Mouse (Mus musculus) stomach, postnatal 0 days (tissue): ENCODE data around the gene Gm28308. TPM values are rescaled to one million over a fixed set of nuclear protein-coding genes. Genes with fewer than 3 reads are reported as not detected.

ENCODE experiments used
- ATAC-seq: fragments of 200-750 bp; cut with Nextera tagmentation; 2 replicates; pipeline ENCODE4 v1.8.0; 2017; ENCODE audit not compliant: low FRiP score, low TSS enrichment
- DNase-seq: peaks from one replicate; pipeline ENCODE4 v3.0.0-alpha.2; 2016; ENCODE audit warnings: low spot score
- H3K27ac ChIP-seq: fragments of 300-500 bp; sonication (generic); replicated peaks from 2 replicates; pipeline ENCODE4 v1.5.1; 2014; ENCODE audit warnings: mild to moderate bottlenecking, control low read depth
- H3K27me3 ChIP-seq: fragments of 300-500 bp; sonication (generic); 2 replicates; pipeline ENCODE4 v1.6.1; 2014; ENCODE audit warnings: low read length; ENCODE audit not compliant: control insufficient read depth, insufficient read depth
- H3K36me3 ChIP-seq: fragments of 300-500 bp; sonication (generic); 2 replicates; pipeline ENCODE4 v1.6.1; 2014; ENCODE audit warnings: low read length, mixed read lengths; ENCODE audit not compliant: control insufficient read depth, insufficient read depth
- H3K4me1 ChIP-seq: fragments of 300-500 bp; sonication (generic); replicated peaks from 2 replicates; pipeline ENCODE4 v1.6.1; 2014; ENCODE audit warnings: antibody characterized with exemption; ENCODE audit not compliant: control insufficient read depth, insufficient read depth
- H3K4me2 ChIP-seq: fragments of 300-500 bp; sonication (generic); replicated peaks from 2 replicates; pipeline ENCODE4 v1.6.1; 2014; ENCODE audit warnings: low read depth, mild to moderate bottlenecking, control low read depth, moderate library complexity
- H3K4me3 ChIP-seq: fragments of 300-500 bp; sonication (generic); 2 replicates; pipeline ENCODE4 v1.5.1; 2014; ENCODE audit warnings: low read depth, low read length, control low read depth
- H3K9ac ChIP-seq: fragments of 300-500 bp; sonication (generic); 2 replicates; pipeline ENCODE4 v1.6.1; 2014; ENCODE audit warnings: mild to moderate bottlenecking, low read length, control low read depth, mixed read lengths
- H3K9me3 ChIP-seq: fragments of 300-500 bp; sonication (generic); 2 replicates; pipeline ENCODE4 v1.6.1; 2016; ENCODE audit warnings: low read length; ENCODE audit not compliant: control insufficient read depth
- CTCF ChIP-seq: IDR thresholded peaks from 2 replicates; pipeline ENCODE4 v1.5.1; 2016; ENCODE audit warnings: antibody characterized with exemption, low read depth, mild to moderate bottlenecking, moderate library complexity
- EP300 ChIP-seq: optimal IDR thresholded peaks from 2 replicates; pipeline ENCODE3; 2016; ENCODE audit warnings: antibody characterized with exemption
- WGBS: fragments of 180-500 bp; shearing (Covaris S2); extraction: QIAGEN DNeasy Blood & Tissue Kit; methylation state at CpG from one replicate; pipeline ENCODE4 v1.1.7; 2014; 5-methylcytosine and 5-hydroxymethylcytosine counted together
- polyA plus RNA-seq: library from polyadenylated mRNA; unstranded; fragments of >200 nt; fragmentation: Nextera tagmentation; extraction: Ambion mirVana; gene quantifications from 2 replicates; pipeline ENCODE4 v1.2.1, GENCODE M21; 2015

Gm28308 gene
- polyA plus RNA-seq, 1 experiment from 2014 or later = not detected

GRCm38 (mm10) chr6:52180726-52181125 is 32.4 kb downstream of the Gm28308 start:
- Histone ChIP-seq H3K9ac (peak overlapping the region; percentile 89), H3K4me2 (peak overlapping the region; percentile 75), H3K27me3 (no peaks in the 10 kb centered on the region), H3K27ac (peak overlapping the region; percentile 95), H3K36me3 (no peaks in the 10 kb centered on the region), H3K4me3 (peak overlapping the region; percentile 63), H3K9me3 (no peaks in the 10 kb centered on the region), H3K4me1 (no peaks in the 10 kb centered on the region; the same call in 1 of the 2 replicates)
- DNase-seq = no peak
- ATAC-seq = no peak
- TF ChIP-seq CTCF = no peak
- TF ChIP-seq EP300 = no peak
- WGBS = 37% methylated on average over 3 of the region's 3 CpGs

GRCm38 (mm10) chr6:52180213-52180710 is 32.9 kb downstream of the Gm28308 start:
- Histone ChIP-seq H3K4me1 (no peaks in the 10 kb centered on the region; the same call in 1 of the 2 replicates), H3K9me3 (no peaks in the 10 kb centered on the region), H3K4me2 (peak overlapping the region; percentile 75), H3K27ac (peak overlapping the region; percentile 95), H3K36me3 (no peaks in the 10 kb centered on the region), H3K4me3 (peak overlapping the region; percentile 63), H3K9ac (peak overlapping the region; percentile 89), H3K27me3 (no peaks in the 10 kb centered on the region)
- no peak for TF ChIP-seq CTCF
- no peak for TF ChIP-seq EP300
- ATAC-seq = no peak
- WGBS = 22% methylated on average over 11 of the region's 11 CpGs
- no peak for DNase-seq

- DNase-seq (peak; percentile 13), ATAC-seq (no peak)
- no peaks in the 10 kb centered on the region for H3K36me3 ChIP-seq
- H3K27ac ChIP-seq = peak overlapping the region; percentile 95
- TF ChIP-seq CTCF = no peak
- no peak for TF ChIP-seq EP300
- no peaks in the 10 kb centered on the region for H3K27me3 ChIP-seq
- H3K9me3 ChIP-seq = no peaks in the 10 kb centered on the region
- peak overlapping the region; percentile 75 for H3K4me2 ChIP-seq
- no peaks in the 10 kb centered on the region; the same call in 1 of the 2 replicates for H3K4me1 ChIP-seq
- peak overlapping the region; percentile 63 for H3K4me3 ChIP-seq
- H3K9ac ChIP-seq = peak overlapping the region; percentile 89
- WGBS = 13% methylated on average over 10 of the region's 10 CpGs
Measured at GRCm38 (mm10) chr6:52179690-52180089, 33.4 kb downstream of the Gm28308 start.

- WGBS = 17% methylated on average over 4 of the region's 4 CpGs
- peak overlapping the region; percentile 75 for H3K4me2 ChIP-seq
- no peak for ATAC-seq
Measured at GRCm38 (mm10) chr6:52178918-52179665, 34.0 kb downstream of the Gm28308 start.

GRCm38 (mm10) chr6:52177806-52178205 is 35.3 kb downstream of the Gm28308 start:
- Histone ChIP-seq H3K4me3 (peak overlapping the region; percentile 63), H3K9me3 (no peaks in the 10 kb centered on the region), H3K36me3 (no peaks in the 10 kb centered on the region), H3K27ac (peak overlapping the region; percentile 95), H3K27me3 (no peaks in the 10 kb centered on the region), H3K4me1 (no peaks in the 10 kb centered on the region), H3K4me2 (peak overlapping the region; percentile 75), H3K9ac (peak overlapping the region; percentile 89)
- TF ChIP-seq EP300 (no peak), CTCF (no peak)
- ATAC-seq = no peak
- 21% methylated on average over 9 of the region's 9 CpGs for WGBS
- DNase-seq = peak; percentile 14

More at GRCm38 (mm10) chr6:52178918-52179665, 34.0 kb downstream of the Gm28308 start:
- H3K9me3 ChIP-seq = no peaks in the 10 kb centered on the region
- H3K27me3 ChIP-seq = no peaks in the 10 kb centered on the region
- peak overlapping the region; percentile 95 for H3K27ac ChIP-seq
- H3K36me3 ChIP-seq = no peaks in the 10 kb centered on the region
- peak overlapping the region; percentile 89 for H3K9ac ChIP-seq
- peak overlapping the region; percentile 63 for H3K4me3 ChIP-seq
- TF ChIP-seq CTCF = no peak
- TF ChIP-seq EP300 = no peak
- no peaks in the 10 kb centered on the region; the same call in 1 of the 2 replicates for H3K4me1 ChIP-seq
- peak; percentile 13 for DNase-seq
